Mouse (Mus musculus) bone marrow, adult 2 months (tissue): ENCODE data around the gene 1700028J19Rik. TPM values are rescaled to one million over a fixed set of nuclear protein-coding genes. Genes with fewer than 3 reads are reported as not detected.
"Not testable (repeated sequence)": the region's sequence is repeated elsewhere in the genome, so short reads cannot be mapped to it uniquely, and the experiment has no call there.

Experiments used
- H3K27ac ChIP-seq: fragments of 200-500 bp; 2 replicates; pipeline ENCODE4 v1.5.1; 2012; ENCODE audit warnings: low read depth, mild to moderate bottlenecking, control low read depth, inconsistent platforms, low read length; ENCODE audit not compliant: control insufficient read depth, poor library complexity, insufficient read depth
- H3K4me1 ChIP-seq: fragments of 200-500 bp; 2 replicates; pipeline ENCODE4 v1.6.1; 2011; ENCODE audit warnings: low read length; ENCODE audit not compliant: control insufficient read depth, insufficient read depth
- H3K4me3 ChIP-seq: fragments of 200-500 bp; replicated peaks from 2 replicates; pipeline ENCODE3; 2011; ENCODE audit warnings: mild to moderate bottlenecking, low read depth, low read length, control low read depth; ENCODE audit not compliant: control insufficient read depth
- CTCF ChIP-seq: fragments of 200-500 bp; IDR thresholded peaks from 2 replicates; pipeline ENCODE4 v1.5.1; 2011; ENCODE audit warnings: low read length, control low read depth; ENCODE audit not compliant: control insufficient read depth, insufficient read depth
- POLR2A ChIP-seq: fragments of 200-500 bp; IDR thresholded peaks from 2 replicates; pipeline ENCODE4 v1.6.1; 2011; ENCODE audit warnings: low read depth, mild to moderate bottlenecking, control low read depth, low read length, borderline replicate concordance; ENCODE audit not compliant: control insufficient read depth
- WGBS: fragments of 180-500 bp; shearing (Covaris S2); methylation state at CpG from one replicate; pipeline ENCODE4 v1.1.7; 2018; 5-methylcytosine and 5-hydroxymethylcytosine counted together
- polyA plus RNA-seq: library from polyadenylated mRNA; stranded (reverse); fragments of >200 nt; gene quantifications from 2 replicates; pipeline ENCODE4 v1.2.4, GENCODE M21; 2011; ENCODE audit warnings: low replicate concordance; ENCODE audit not compliant: missing spikeins, insufficient read depth, insufficient read length

Gene 1700028J19Rik
- polyA plus RNA-seq, 1 experiment = 2.0 TPM

DNA sequence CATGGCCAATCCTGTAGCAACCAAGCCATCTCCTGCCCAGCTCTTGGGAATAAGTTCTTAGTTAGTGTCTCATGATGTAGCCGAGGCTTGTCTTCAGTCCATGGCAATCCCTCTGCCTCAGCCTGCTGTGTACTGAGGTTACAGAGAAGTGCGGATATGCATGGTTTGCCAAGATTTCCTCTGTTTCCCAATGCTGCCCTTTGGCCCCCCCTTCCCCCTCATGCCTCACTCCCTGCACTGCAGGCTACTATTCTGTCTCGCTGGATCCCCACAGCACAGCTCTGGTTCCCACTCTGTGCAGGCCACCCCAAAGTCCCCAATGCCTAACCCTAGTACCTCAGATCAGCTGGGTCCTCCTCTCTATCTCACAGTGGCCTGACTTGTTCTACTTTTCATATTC, 38.2 kb downstream of the 1700028J19Rik start:
- Histone ChIP-seq H3K4me1 (no peaks in the 10 kb centered on the region), H3K27ac (no peak overlapping the region), H3K4me3 (no peak overlapping the region)
- TF ChIP-seq CTCF = no peak
- no peak for TF ChIP-seq POLR2A
- WGBS = 49% methylated on average over 3 of the region's 3 CpGs

DNA sequence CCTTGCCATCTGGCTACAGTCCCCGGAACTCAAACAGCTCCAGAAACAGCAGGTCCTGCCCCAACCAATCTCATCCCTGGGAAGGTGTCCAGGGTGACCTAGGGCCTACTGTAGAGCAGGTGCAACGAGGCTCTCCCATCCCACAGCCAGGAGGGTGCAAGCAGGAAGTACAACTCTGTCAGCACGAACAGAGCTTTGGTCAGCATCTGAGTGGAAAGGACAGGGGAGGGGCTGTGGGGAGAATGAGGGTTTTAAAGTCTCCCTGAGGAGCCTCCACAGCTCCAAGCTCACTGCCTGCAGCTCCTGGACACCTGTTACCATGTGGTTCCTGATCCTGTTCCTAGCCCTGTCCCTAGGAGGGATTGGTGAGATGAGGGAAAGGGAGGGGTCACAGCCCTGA, 39.4 kb downstream of the 1700028J19Rik start, which contains the start of gene Klk1b4:
Gene Klk1b4 (plus strand): TSS at position 301 of the 400 bp plus-strand sequence.
- H3K4me3 ChIP-seq, H3K4me1 ChIP-seq, H3K27ac ChIP-seq: not testable (repeated sequence)
- WGBS = 30% methylated on average over 3 of the region's 3 CpGs

DNA sequence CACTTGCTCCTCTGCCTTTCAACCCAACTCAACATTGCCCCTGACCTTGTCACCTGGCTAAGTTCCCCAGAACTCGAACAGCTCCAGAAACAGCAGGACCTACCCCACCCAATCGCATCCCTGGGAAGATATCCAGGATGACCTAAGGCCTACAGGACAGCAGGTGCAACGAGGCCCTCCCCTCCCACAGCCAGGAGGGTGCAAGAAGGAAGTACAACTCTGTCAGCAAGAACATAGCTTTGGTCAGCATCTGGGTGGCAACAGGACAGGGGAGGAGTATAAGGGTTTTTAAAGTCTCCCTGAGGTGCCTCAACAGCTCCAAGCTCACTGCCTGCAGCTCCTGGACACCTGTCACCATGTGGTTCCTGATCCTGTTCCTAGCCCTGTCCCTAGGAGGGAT, 48.6 kb downstream of the 1700028J19Rik start, which contains the start of gene Klk1b3:
Gene Klk1b3 (plus strand): TSS at position 301 of the 400 bp plus-strand sequence.
- 50% methylated on average over 3 of the region's 3 CpGs for WGBS
- Histone ChIP-seq H3K4me3 (no peak within 1 kb of the TSS), H3K27ac (no peak within 1 kb of the TSS), H3K4me1 (no peaks in the 10 kb centered on the region)
- TF ChIP-seq CTCF (no peak), POLR2A (no peak)

DNA sequence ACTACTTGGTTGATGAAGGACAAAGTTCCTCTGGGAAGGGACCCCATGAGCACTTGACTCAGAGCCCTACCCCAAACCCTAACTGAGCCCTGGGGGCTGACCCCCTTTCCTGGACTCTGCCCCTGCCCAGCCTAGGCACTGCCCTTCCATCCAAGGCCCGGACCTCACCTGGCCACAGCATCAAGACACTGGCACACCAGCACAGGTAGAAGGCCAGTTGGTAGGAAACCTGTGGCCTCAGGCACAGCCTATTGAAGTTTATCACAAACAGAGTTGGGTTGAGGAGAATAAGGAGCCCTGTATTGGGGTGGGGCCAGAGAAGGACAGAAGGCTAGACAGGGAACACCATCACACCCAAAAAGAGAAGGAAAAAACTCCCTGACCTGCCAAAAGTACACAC, 53.0 kb downstream of the 1700028J19Rik start:
- not testable (repeated sequence) for H3K4me1 ChIP-seq, H3K27ac ChIP-seq, H3K4me3 ChIP-seq
- 62% methylated on average over 1 of the region's 1 CpGs for WGBS

DNA sequence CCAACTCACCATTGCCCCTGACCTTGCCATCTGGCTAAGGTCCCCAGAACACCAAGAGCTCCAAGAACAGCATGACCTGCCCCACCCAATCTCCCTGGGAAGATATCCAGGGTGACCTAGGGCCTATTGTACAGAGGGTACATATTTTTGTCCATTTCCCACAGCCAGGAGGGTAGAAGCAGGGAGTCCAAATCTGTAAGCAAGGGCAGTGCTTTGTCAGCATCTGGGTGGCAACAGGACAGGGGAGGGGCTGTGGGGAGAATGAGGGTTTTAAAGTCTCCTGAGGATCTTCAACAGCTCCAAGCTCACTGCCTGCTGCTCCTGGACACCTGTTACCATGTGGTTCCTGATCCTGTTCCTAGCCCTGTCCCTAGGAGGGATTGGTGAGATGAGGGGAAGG, 58.6 kb downstream of the 1700028J19Rik start, which contains the start of gene Klk1b24:
Gene Klk1b24 (plus strand): TSS at position 301 of the 400 bp plus-strand sequence.
- not testable (repeated sequence) for H3K4me1 ChIP-seq, H3K4me3 ChIP-seq, H3K27ac ChIP-seq

DNA sequence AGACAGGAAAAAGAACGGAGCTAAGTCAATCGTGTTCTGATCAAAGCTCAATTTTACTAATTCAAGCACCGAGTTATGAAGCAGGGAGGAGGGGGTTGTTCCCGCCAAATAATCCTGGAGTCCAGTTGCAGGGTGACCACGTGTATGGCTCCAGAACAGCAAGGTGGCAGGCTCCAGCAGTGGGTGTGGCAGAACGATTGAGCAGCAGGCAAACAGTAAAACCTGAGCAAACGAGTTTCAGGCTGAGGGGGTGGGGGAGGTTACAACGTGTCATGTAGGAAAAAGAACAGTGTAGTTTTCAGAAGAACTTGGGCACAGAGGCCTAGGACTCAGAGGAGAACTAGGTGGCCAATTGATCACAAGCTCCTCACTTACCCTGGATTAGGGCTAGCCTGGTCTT, 60.0 kb downstream of the 1700028J19Rik start:
- not testable (repeated sequence) for H3K27ac ChIP-seq, H3K4me1 ChIP-seq, H3K4me3 ChIP-seq
- 61% methylated on average over 8 of the region's 8 CpGs for WGBS

Other genes with a start within 250 kb of the 1700028J19Rik start
- not detected in 2 replicates for gene Klk1b26, start 234.5 kb downstream of the 1700028J19Rik start, polyA plus RNA-seq
- not detected in 2 replicates for gene Klk1b27, start 194.4 kb downstream of the 1700028J19Rik start, polyA plus RNA-seq
- not detected in 2 replicates for gene Klk1b21, start 144.4 kb downstream of the 1700028J19Rik start, polyA plus RNA-seq
- not detected in 2 replicates for gene Klk1b22, start 134.0 kb downstream of the 1700028J19Rik start, polyA plus RNA-seq
- gene Klk1b16, start 109.9 kb downstream of the 1700028J19Rik start, polyA plus RNA-seq = not detected in 2 replicates
- gene Klk1b24, start 58.5 kb downstream of the 1700028J19Rik start, polyA plus RNA-seq = not detected in 2 replicates
- not detected in 2 replicates for gene Klk1b3, start 48.5 kb downstream of the 1700028J19Rik start, polyA plus RNA-seq
- not detected in 2 replicates for gene Klk1b4, start 39.3 kb downstream of the 1700028J19Rik start, polyA plus RNA-seq
- gene Klk1b5, start 30.8 kb downstream of the 1700028J19Rik start, polyA plus RNA-seq = not detected in 2 replicates
- 2.4 and 17.2 TPM in 2 replicates for gene Klk1, start 21.3 kb downstream of the 1700028J19Rik start, polyA plus RNA-seq
- gene Gm36864, start 10.5 kb downstream of the 1700028J19Rik start, polyA plus RNA-seq = not detected in 2 replicates
- 45.1 and 74.8 TPM in 2 replicates for gene 2410002F23Rik, start within 50 bp of the 1700028J19Rik start, polyA plus RNA-seq
- gene Acp4, start 10.7 kb upstream of the 1700028J19Rik start, polyA plus RNA-seq = not detected in 2 replicates
- not detected in 2 replicates for gene Gm15517, start 14.8 kb upstream of the 1700028J19Rik start, polyA plus RNA-seq
- 0.75 and 1.8 TPM in 2 replicates for gene Clec11a, start 60.2 kb upstream of the 1700028J19Rik start, polyA plus RNA-seq
- gene Shank1, start 63.6 kb upstream of the 1700028J19Rik start, polyA plus RNA-seq = 1.9 and 4.2 TPM in 2 replicates
- gene Syt3, start 137.4 kb upstream of the 1700028J19Rik start, polyA plus RNA-seq = not detected in 2 replicates
- gene 1700008O03Rik, start 139.1 kb upstream of the 1700028J19Rik start, polyA plus RNA-seq = not detected in 2 replicates
- 0.92 TPM in 1 of 2 replicates, not detected in the other for gene Lrrc4b, start 182.3 kb upstream of the 1700028J19Rik start, polyA plus RNA-seq
- not detected in 2 replicates for gene Aspdh, start 218.7 kb upstream of the 1700028J19Rik start, polyA plus RNA-seq
- gene Josd2, start 221.3 kb upstream of the 1700028J19Rik start, polyA plus RNA-seq = 128 and 154 TPM in 2 replicates
- gene Emc10, start 249.8 kb upstream of the 1700028J19Rik start, polyA plus RNA-seq = 41.8 and 58.8 TPM in 2 replicates
- gene Fam71e1, start 249.9 kb upstream of the 1700028J19Rik start, polyA plus RNA-seq = 4.6 and 5.0 TPM in 2 replicates